Mouse (Mus musculus): ENCODE measurements around the gene Ppl.

Gene Ppl

GRCm38 (mm10) chr16:5036649-5037234 is 95.5 kb downstream of the Ppl start:
- DNase-seq (ENCODE audit: low read depth, low spot score), result peak; percentile 31

Measured in brain, adult 2 months (tissue).